Mouse (Mus musculus) left cerebral cortex, adult 8-10 months (tissue): Measurements from ENCODE around the gene Rad51d. TPM values are rescaled to one million over a fixed set of nuclear protein-coding genes. Genes with fewer than 3 reads are reported as not detected.
A peak's percentile ranks its signal among the peaks of the same experiment; 100 is the strongest.
"Not testable (repeated sequence)": the region's sequence is repeated elsewhere in the genome, so short reads cannot be mapped to it uniquely, and the experiment has no call there.

Experiments used
- DNase-seq, 2 experiments: peaks; one replicate each; pipeline ENCODE4 v3.0.0; 2022; ENCODE audit warnings: low spot score in 2 of 2
- total RNA-seq, 4 experiments: library from RNA; stranded (reverse); gene quantifications; 2 replicates each; pipeline ENCODE4 v1.2.4; 2022

The Rad51d gene
- 10 to 100 TPM; 17.8 to 20.8 (median 20.4) TPM for total RNA-seq

GRCm38 (mm10) chr11:82890342-82890762 is at the start of gene Rad51d:
Gene Rad51d (minus strand): TSS chr11:82890614.
- DNase-seq, result peak; percentile 87

GRCm38 (mm10) chr11:82933186-82933585 is 42.8 kb upstream of the Rad51d start:
- no peak for DNase-seq

GRCm38 (mm10) chr11:82931671-82932450 is 41.4 kb upstream of the Rad51d start:
- DNase-seq, result not testable (repeated sequence)

- DNase-seq, result not testable (repeated sequence)
These were observed 40.7 kb upstream of the Rad51d start for GRCm38 (mm10) chr11:82931161-82931560.

- DNase-seq, result not testable (repeated sequence)
These were observed 40.1 kb upstream of the Rad51d start for GRCm38 (mm10) chr11:82930391-82930955.

- no peak for DNase-seq
These were observed 39.2 kb upstream of the Rad51d start for GRCm38 (mm10) chr11:82929633-82929950.

- DNase-seq, result no peak
These were observed 38.7 kb upstream of the Rad51d start for GRCm38 (mm10) chr11:82928897-82929632.

GRCm38 (mm10) chr11:82923910-82924309 is 33.5 kb upstream of the Rad51d start:
- DNase-seq, result not testable (repeated sequence)

GRCm38 (mm10) chr11:82921691-82922090 is 31.3 kb upstream of the Rad51d start:
- no peak for DNase-seq

GRCm38 (mm10) chr11:82920768-82921167 is 30.4 kb upstream of the Rad51d start:
- no peak for DNase-seq

GRCm38 (mm10) chr11:82914711-82915352 is 24.4 kb upstream of the Rad51d start:
- DNase-seq, result peak in 1 of 2 experiments; percentile 50

- no peak for DNase-seq
These were observed 20.4 kb upstream of the Rad51d start for GRCm38 (mm10) chr11:82910679-82911389.

GRCm38 (mm10) chr11:82910250-82910649 is 19.8 kb upstream of the Rad51d start, which contains the start of gene Unc45b:
Gene Unc45b (plus strand): TSS chr11:82910550.
- DNase-seq, result no peak

GRCm38 (mm10) chr11:82908608-82908989 is 18.2 kb upstream of the Rad51d start:
- no peak for DNase-seq

- DNase-seq, result peak; percentile 80 to 94
These were observed 17.5 kb upstream of the Rad51d start, which contains the start of gene Nle1 for GRCm38 (mm10) chr11:82907651-82908607. Gene Nle1 (minus strand): TSS chr11:82908411.

GRCm38 (mm10) chr11:82905816-82906215 is 15.4 kb upstream of the Rad51d start:
- DNase-seq, result no peak

GRCm38 (mm10) chr11:82904952-82905351 is 14.5 kb upstream of the Rad51d start:
- no peak for DNase-seq

GRCm38 (mm10) chr11:82901606-82902310 is 11.3 kb upstream of the Rad51d start:
- DNase-seq, result no peak

- DNase-seq, result no peak
These were observed 9.3 kb upstream of the Rad51d start for GRCm38 (mm10) chr11:82899720-82900119.
